Mouse (Mus musculus): ENCODE measurements around the gene Atp5h. TPM values are rescaled to one million over a fixed set of nuclear protein-coding genes. Genes with fewer than 3 reads are reported as not detected.
A peak's percentile ranks its signal among the peaks of the same experiment; 100 is the strongest.

The Atp5h gene
- polyA plus RNA-seq, 1 experiment from 2014 or later: 962 TPM

GRCm38 (mm10) chr11:115420336-115421190 is 801 bp upstream of the Atp5h start:
- peak overlapping the region; percentile 89 for H3K9ac ChIP-seq (ENCODE audit: low read depth, low read length)
- peaks cover 47% of the 10 kb centered on the region for H3K36me3 ChIP-seq (ENCODE audit: control insufficient read depth, insufficient read depth, low read length)
- peak overlapping the region; percentile 51; the same call in 1 of the 2 replicates for H3K27ac ChIP-seq (ENCODE audit: low read depth, low read length)
- H3K9me3 ChIP-seq (ENCODE audit: control insufficient read depth, low read length): no peaks in the 10 kb centered on the region
- peak overlapping the region; percentile 93 for H3K4me3 ChIP-seq (ENCODE audit: low read length)
- H3K27me3 ChIP-seq (ENCODE audit: control insufficient read depth, insufficient read depth, low read length): no peaks in the 10 kb centered on the region
- peaks cover 21% of the 10 kb centered on the region for H3K4me1 ChIP-seq (ENCODE audit: control insufficient read depth, insufficient read depth, low read length)
- peak; percentile 74 for ATAC-seq (ENCODE audit: low FRiP score, low TSS enrichment)
- H3K4me2 ChIP-seq (replicated peaks; ENCODE audit: low read depth, low read length): peak overlapping the region; percentile 88
- WGBS: 2% methylated on average over 38 of the region's 45 CpGs

GRCm38 (mm10) chr11:115409556-115409955 is 10.2 kb downstream of the Atp5h start:
- no peak for ATAC-seq (ENCODE audit: low FRiP score, low TSS enrichment)
- Histone ChIP-seq H3K9ac (ENCODE audit: low read depth, low read length) (no peak overlapping the region), H3K36me3 (ENCODE audit: control insufficient read depth, insufficient read depth, low read length) (peaks cover 44% of the 10 kb centered on the region), H3K9me3 (ENCODE audit: control insufficient read depth, low read length) (no peaks in the 10 kb centered on the region), H3K4me2 (replicated peaks; ENCODE audit: low read depth, low read length) (no peak overlapping the region), H3K4me3 (ENCODE audit: low read length) (no peak overlapping the region), H3K27ac (ENCODE audit: low read depth, low read length) (no peak overlapping the region), H3K4me1 (ENCODE audit: control insufficient read depth, insufficient read depth, low read length) (0 out of 2 replicates have a peak, but pooled peaks cover 10% of the 10 kb centered on the region), H3K27me3 (ENCODE audit: control insufficient read depth, insufficient read depth, low read length) (no peaks in the 10 kb centered on the region)
- WGBS: 90% methylated on average over 7 of the region's 7 CpGs

- WGBS: 84% methylated on average over 6 of the region's 6 CpGs
- no peaks in the 10 kb centered on the region for H3K9me3 ChIP-seq (ENCODE audit: control insufficient read depth, low read length)
- no peak overlapping the region for H3K9ac ChIP-seq (ENCODE audit: low read depth, low read length)
- no peak overlapping the region for H3K4me3 ChIP-seq (ENCODE audit: low read length)
- peaks cover 15% of the 10 kb centered on the region; the same call in 1 of the 2 replicates for H3K4me1 ChIP-seq (ENCODE audit: control insufficient read depth, insufficient read depth, low read length)
- peaks cover 44% of the 10 kb centered on the region for H3K36me3 ChIP-seq (ENCODE audit: control insufficient read depth, insufficient read depth, low read length)
- no peaks in the 10 kb centered on the region for H3K27me3 ChIP-seq (ENCODE audit: control insufficient read depth, insufficient read depth, low read length)
- no peak for ATAC-seq (ENCODE audit: low FRiP score, low TSS enrichment)
- no peak overlapping the region for H3K27ac ChIP-seq (ENCODE audit: low read depth, low read length)
- no peak overlapping the region for H3K4me2 ChIP-seq (replicated peaks; ENCODE audit: low read depth, low read length)
Measured at GRCm38 (mm10) chr11:115408266-115408920, 11.4 kb downstream of the Atp5h start.

- Histone ChIP-seq H3K9ac (ENCODE audit: low read depth, low read length) (no peak overlapping the region), H3K9me3 (ENCODE audit: control insufficient read depth, low read length) (no peaks in the 10 kb centered on the region), H3K36me3 (ENCODE audit: control insufficient read depth, insufficient read depth, low read length) (peaks cover 44% of the 10 kb centered on the region), H3K4me1 (ENCODE audit: control insufficient read depth, insufficient read depth, low read length) (peaks cover 14% of the 10 kb centered on the region; the same call in 1 of the 2 replicates), H3K4me2 (replicated peaks; ENCODE audit: low read depth, low read length) (no peak overlapping the region), H3K4me3 (ENCODE audit: low read length) (no peak overlapping the region), H3K27me3 (ENCODE audit: control insufficient read depth, insufficient read depth, low read length) (no peaks in the 10 kb centered on the region), H3K27ac (ENCODE audit: low read depth, low read length) (no peak overlapping the region)
- ATAC-seq (ENCODE audit: low FRiP score, low TSS enrichment): no peak
- 93% methylated on average over 17 of the region's 17 CpGs for WGBS
Measured at GRCm38 (mm10) chr11:115406858-115407401, 12.8 kb downstream of the Atp5h start.

GRCm38 (mm10) chr11:115405723-115406122 is 14.0 kb downstream of the Atp5h start:
- Histone ChIP-seq H3K4me3 (ENCODE audit: low read length) (no peak overlapping the region), H3K36me3 (ENCODE audit: control insufficient read depth, insufficient read depth, low read length) (peaks cover 38% of the 10 kb centered on the region), H3K9ac (ENCODE audit: low read depth, low read length) (no peak overlapping the region), H3K9me3 (ENCODE audit: control insufficient read depth, low read length) (no peaks in the 10 kb centered on the region), H3K4me2 (replicated peaks; ENCODE audit: low read depth, low read length) (no peak overlapping the region), H3K27me3 (ENCODE audit: control insufficient read depth, insufficient read depth, low read length) (no peaks in the 10 kb centered on the region), H3K27ac (ENCODE audit: low read depth, low read length) (no peak overlapping the region), H3K4me1 (ENCODE audit: control insufficient read depth, insufficient read depth, low read length) (peaks cover 8% of the 10 kb centered on the region; the same call in 1 of the 2 replicates)
- WGBS: 96% methylated on average over 6 of the region's 6 CpGs
- ATAC-seq (ENCODE audit: low FRiP score, low TSS enrichment): no peak

GRCm38 (mm10) chr11:115403338-115404124 is 16.2 kb downstream of the Atp5h start, which contains the start of gene Mrpl58:
Mrpl58 (plus strand) TSS chr11:115403752.
- no peaks in the 10 kb centered on the region for H3K9me3 ChIP-seq (ENCODE audit: control insufficient read depth, low read length)
- peak within 1 kb of the TSS; percentile 81 for H3K4me2 ChIP-seq (replicated peaks; ENCODE audit: low read depth, low read length)
- peak within 1 kb of the TSS; percentile 94 for H3K4me3 ChIP-seq (ENCODE audit: low read length)
- no peaks in the 10 kb centered on the region for H3K27me3 ChIP-seq (ENCODE audit: control insufficient read depth, insufficient read depth, low read length)
- H3K9ac ChIP-seq (ENCODE audit: low read depth, low read length): peak within 1 kb of the TSS; percentile 94
- H3K36me3 ChIP-seq (ENCODE audit: control insufficient read depth, insufficient read depth, low read length): peaks cover 20% of the 10 kb centered on the region
- peak within 1 kb of the TSS; percentile 81; the same call in 1 of the 2 replicates for H3K27ac ChIP-seq (ENCODE audit: low read depth, low read length)
- peaks cover 8% of the 10 kb centered on the region; the same call in 1 of the 2 replicates for H3K4me1 ChIP-seq (ENCODE audit: control insufficient read depth, insufficient read depth, low read length)
- 3% methylated on average over 50 of the region's 50 CpGs for WGBS
- peak; percentile 94 for ATAC-seq (ENCODE audit: low FRiP score, low TSS enrichment)

- no peak overlapping the region for H3K4me3 ChIP-seq (ENCODE audit: low read length)
- H3K4me2 ChIP-seq (replicated peaks; ENCODE audit: low read depth, low read length): no peak overlapping the region
- no peak overlapping the region for H3K27ac ChIP-seq (ENCODE audit: low read depth, low read length)
- no peaks in the 10 kb centered on the region for H3K27me3 ChIP-seq (ENCODE audit: control insufficient read depth, insufficient read depth, low read length)
- no peak overlapping the region for H3K9ac ChIP-seq (ENCODE audit: low read depth, low read length)
- no peaks in the 10 kb centered on the region; the same call in 1 of the 2 replicates for H3K36me3 ChIP-seq (ENCODE audit: control insufficient read depth, insufficient read depth, low read length)
- peaks cover 8% of the 10 kb centered on the region; the same call in 1 of the 2 replicates for H3K4me1 ChIP-seq (ENCODE audit: control insufficient read depth, insufficient read depth, low read length)
- ATAC-seq (ENCODE audit: low FRiP score, low TSS enrichment): no peak
- H3K9me3 ChIP-seq (ENCODE audit: control insufficient read depth, low read length): no peaks in the 10 kb centered on the region
- 52% methylated on average over 11 of the region's 11 CpGs for WGBS
Measured at GRCm38 (mm10) chr11:115400630-115401391, 19.0 kb downstream of the Atp5h start.

GRCm38 (mm10) chr11:115400126-115400525 is 19.6 kb downstream of the Atp5h start:
- WGBS: 80% methylated on average over 3 of the region's 3 CpGs

More at GRCm38 (mm10) chr11:115400126-115400525, 19.6 kb downstream of the Atp5h start:
- Histone ChIP-seq H3K4me2 (replicated peaks; ENCODE audit: low read depth, low read length) (no peak overlapping the region), H3K27ac (ENCODE audit: low read depth, low read length) (no peak overlapping the region), H3K4me1 (ENCODE audit: control insufficient read depth, insufficient read depth, low read length) (peaks cover 8% of the 10 kb centered on the region; the same call in 1 of the 2 replicates), H3K9ac (ENCODE audit: low read depth, low read length) (no peak overlapping the region), H3K36me3 (ENCODE audit: control insufficient read depth, insufficient read depth, low read length) (peaks cover 3% of the 10 kb centered on the region; the same call in 1 of the 2 replicates), H3K9me3 (ENCODE audit: control insufficient read depth, low read length) (no peaks in the 10 kb centered on the region), H3K4me3 (ENCODE audit: low read length) (no peak overlapping the region), H3K27me3 (ENCODE audit: control insufficient read depth, insufficient read depth, low read length) (no peaks in the 10 kb centered on the region)
- no peak for ATAC-seq (ENCODE audit: low FRiP score, low TSS enrichment)
